Comparison of ENCODE assay signal across 7 mouse cellular contexts in the genomic region with DNA sequence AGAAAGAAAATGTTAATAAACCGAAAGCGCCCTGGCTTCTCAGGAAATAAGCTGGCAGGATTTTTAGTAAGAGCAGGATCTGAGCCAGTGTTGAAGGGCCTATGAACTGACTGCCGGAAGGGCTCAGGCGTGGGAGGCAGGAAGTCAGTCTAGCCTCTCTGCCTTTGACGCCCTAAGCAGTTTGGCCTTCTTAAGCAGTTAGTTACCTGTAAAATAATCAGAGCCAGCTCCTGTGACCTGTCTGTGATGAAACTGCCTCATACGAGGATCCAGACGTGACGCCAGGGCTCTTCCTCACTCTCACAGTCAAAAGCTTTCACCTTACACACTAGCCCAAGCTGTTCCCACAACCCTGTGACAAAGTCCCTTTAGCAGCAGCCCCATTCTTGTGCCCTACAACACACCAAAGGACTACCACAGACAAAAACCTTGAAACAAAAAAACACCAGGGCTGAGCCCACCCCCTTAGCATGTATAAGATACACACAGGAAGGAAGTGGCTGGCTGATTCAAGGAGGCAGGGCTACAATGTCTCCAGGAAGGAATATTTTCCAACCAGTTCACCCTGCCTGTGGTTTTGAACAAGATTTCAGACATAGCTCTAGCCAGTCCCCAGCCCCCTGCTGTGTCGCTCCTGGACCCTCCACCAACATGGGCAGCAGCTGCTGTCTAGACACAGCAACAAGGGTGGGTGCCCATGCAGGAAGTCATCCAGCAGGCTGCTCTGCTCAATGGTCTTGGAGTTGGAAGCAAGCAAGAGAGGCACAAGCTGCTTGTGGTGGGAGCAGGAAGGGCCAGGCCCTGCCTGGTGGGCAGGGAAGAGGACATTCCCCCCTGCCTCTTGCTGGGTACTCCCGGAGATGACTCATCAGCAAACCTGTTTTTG.
A peak's percentile ranks its signal among the peaks of the same experiment; 100 is the strongest.
DNase-seq lines count a peak whose midpoint lies in the region; ATAC-seq lines count a peak whose summit lies in the region.

No protein-coding gene starts in this region.

- H3K36me3 ChIP-seq in heart, embryonic 12.5 days: no peaks in the 10 kb centered on the region
- H3K36me3 ChIP-seq in kidney, embryonic 16.5 days (ENCODE audit: insufficient read depth, low read length): no peaks in the 10 kb centered on the region

- no peak overlapping the region for H3K4me3 ChIP-seq in heart, embryonic 12.5 days
- H3K4me3 ChIP-seq in kidney, embryonic 16.5 days (ENCODE audit: low read length): no peak overlapping the region

- no peaks in the 10 kb centered on the region for H3K9me3 ChIP-seq in heart, embryonic 12.5 days (replicated peaks)
- H3K9me3 ChIP-seq in kidney, embryonic 16.5 days (ENCODE audit: low read length): no peaks in the 10 kb centered on the region

- WGBS in heart, embryonic 12.5 days: 67% methylated on average over 10 of the region's 10 CpGs
- 50% methylated on average over 10 of the region's 10 CpGs for WGBS in kidney, embryonic 16.5 days

- H3K4me1 ChIP-seq in heart, embryonic 12.5 days (replicated peaks): peaks cover 5% of the 10 kb centered on the region
- H3K4me1 ChIP-seq in kidney, embryonic 16.5 days (ENCODE audit: insufficient read depth, low read length): peaks cover 6% of the 10 kb centered on the region; the same call in 1 of the 2 replicates

- DNase-seq in 3134 (ENCODE audit: extremely low read depth, insufficient read length, low spot score): peak; percentile 75
- peak; percentile 88 for DNase-seq in CD4-positive, CD25-positive, alpha-beta regulatory T cell, adult 2 months (ENCODE audit: low read depth, low spot score)
- DNase-seq in naive thymus-derived CD4-positive, alpha-beta T cell, adult 2 months (ENCODE audit: low read depth): peak; percentile 83
- no peak for DNase-seq in frontal cortex, postnatal 10 days (ENCODE audit: low spot score in 2 of 2)
- DNase-seq in cerebellum, adult 11-12 months: no peak

- no peaks in the 10 kb centered on the region for H3K27me3 ChIP-seq in heart, embryonic 12.5 days (replicated peaks)
- H3K27me3 ChIP-seq in kidney, embryonic 16.5 days (ENCODE audit: insufficient read depth, low read length): no peaks in the 10 kb centered on the region

- peak; percentile 41; the same call in 1 of the 2 replicates for ATAC-seq in heart, embryonic 12.5 days (ENCODE audit: insufficient number of reproducible peaks, low FRiP score)
- ATAC-seq in kidney, embryonic 16.5 days (ENCODE audit: low FRiP score, low TSS enrichment): peak; percentile 52; the same call in 1 of the 2 replicates

- H3K4me2 ChIP-seq in heart, embryonic 12.5 days: no peak overlapping the region
- no peak overlapping the region for H3K4me2 ChIP-seq in kidney, embryonic 16.5 days (replicated peaks; ENCODE audit: low read depth, low read length)

- H3K27ac ChIP-seq in heart, embryonic 12.5 days (ENCODE audit: poor library complexity, severe bottlenecking): peak overlapping the region; percentile 37
- peak overlapping the region; percentile 54 for H3K27ac ChIP-seq in kidney, embryonic 16.5 days (ENCODE audit: low read length)

- H3K9ac ChIP-seq in heart, embryonic 12.5 days: no peak overlapping the region
- H3K9ac ChIP-seq in kidney, embryonic 16.5 days (replicated peaks; ENCODE audit: low read length): no peak overlapping the region

Comparison
In these comparisons a context has a peak if more than half of its experiments do, and no peak if none do; other contexts are left out.
1. DNase-seq: peak in 3134 (single experiment), CD4-positive, CD25-positive, alpha-beta regulatory T cell, adult 2 months (single experiment) and naive thymus-derived CD4-positive, alpha-beta T cell, adult 2 months (single experiment); none in frontal cortex, postnatal 10 days (0 of 2) and cerebellum, adult 11-12 months (single experiment).